Mouse (Mus musculus): ENCODE measurements around the gene Hoxa3. TPM values are rescaled to one million over a fixed set of nuclear protein-coding genes. Genes with fewer than 3 reads are reported as not detected.

Hoxa3 gene
- polyA plus RNA-seq, 1 experiment from 2014 or later: 0.52 TPM

DNA sequence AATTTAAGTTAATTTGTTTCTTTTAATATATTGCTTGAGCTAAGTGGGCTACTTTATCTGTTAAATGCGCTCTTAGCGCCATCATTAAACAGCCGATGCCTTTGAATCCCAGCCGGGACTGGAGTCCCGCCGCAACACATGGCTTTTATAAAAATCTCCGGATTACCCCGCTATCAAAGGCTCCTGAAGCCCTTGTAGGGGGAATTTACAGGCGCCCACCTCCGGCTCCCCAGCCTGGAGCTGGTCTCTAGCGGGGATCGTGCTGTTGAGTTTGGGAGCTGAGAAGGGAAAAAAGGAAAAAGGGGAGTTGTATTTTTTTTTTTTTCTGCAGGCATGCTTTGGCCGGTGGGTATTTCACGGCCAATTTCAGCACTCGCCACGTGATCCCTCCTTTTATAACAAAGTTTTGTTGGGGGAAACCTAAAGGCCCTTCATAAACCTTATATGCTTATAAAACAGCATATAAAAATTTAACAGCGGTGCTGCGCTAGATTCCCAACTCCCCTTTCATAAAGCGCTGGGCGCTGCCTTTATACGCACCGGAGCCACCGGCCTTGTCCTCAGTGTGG, 31.4 kb upstream of the Hoxa3 start:
- Histone ChIP-seq H3K27me3 (peaks cover 99% of the 10 kb centered on the region), H3K9me3 (no peaks in the 10 kb centered on the region), H3K4me1 (peaks cover 9% of the 10 kb centered on the region; the same call in 1 of the 2 replicates), H3K9ac (no peak overlapping the region), H3K36me3 (no peaks in the 10 kb centered on the region), H3K4me2 (no peak overlapping the region), H3K4me3 (no peak overlapping the region), H3K27ac (no peak overlapping the region)
- under 1% methylated on average over 23 of the region's 23 CpGs for WGBS
- no peak for ATAC-seq (ENCODE audit: insufficient number of reproducible peaks, insufficient read depth, low FRiP score, low TSS enrichment, low read depth)

DNA sequence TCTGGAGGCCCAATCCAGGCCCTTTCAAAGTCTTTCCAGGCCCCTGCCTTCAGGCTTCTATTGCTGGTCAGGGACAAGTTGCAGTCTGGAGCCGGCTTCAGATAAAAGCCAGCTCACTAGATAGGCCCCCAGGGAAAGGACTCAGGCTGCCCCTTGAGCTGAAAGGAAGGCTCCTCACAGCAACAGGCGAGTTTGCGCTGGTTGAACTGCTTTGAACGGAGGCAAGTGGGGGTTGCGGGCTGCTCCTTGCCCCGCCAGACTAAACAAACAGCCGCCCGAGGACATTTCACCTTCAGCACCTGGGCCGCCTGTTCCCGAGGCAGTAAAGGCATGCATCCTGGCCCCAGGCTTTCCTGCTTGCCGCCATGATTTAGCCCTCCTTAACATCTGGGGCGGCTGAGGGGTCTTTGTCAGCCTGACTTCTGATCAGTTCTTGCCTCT, 30.6 kb upstream of the Hoxa3 start:
- H3K4me2 ChIP-seq: no peak overlapping the region
- no peak for ATAC-seq (ENCODE audit: insufficient number of reproducible peaks, insufficient read depth, low FRiP score, low TSS enrichment, low read depth)
- peaks cover 98% of the 10 kb centered on the region for H3K27me3 ChIP-seq
- H3K4me3 ChIP-seq: no peak overlapping the region
- peaks cover 9% of the 10 kb centered on the region; the same call in 1 of the 2 replicates for H3K4me1 ChIP-seq
- H3K9me3 ChIP-seq: no peaks in the 10 kb centered on the region
- H3K27ac ChIP-seq: no peak overlapping the region
- H3K36me3 ChIP-seq: no peaks in the 10 kb centered on the region
- under 1% methylated on average over 12 of the region's 12 CpGs for WGBS
- no peak overlapping the region for H3K9ac ChIP-seq

DNA sequence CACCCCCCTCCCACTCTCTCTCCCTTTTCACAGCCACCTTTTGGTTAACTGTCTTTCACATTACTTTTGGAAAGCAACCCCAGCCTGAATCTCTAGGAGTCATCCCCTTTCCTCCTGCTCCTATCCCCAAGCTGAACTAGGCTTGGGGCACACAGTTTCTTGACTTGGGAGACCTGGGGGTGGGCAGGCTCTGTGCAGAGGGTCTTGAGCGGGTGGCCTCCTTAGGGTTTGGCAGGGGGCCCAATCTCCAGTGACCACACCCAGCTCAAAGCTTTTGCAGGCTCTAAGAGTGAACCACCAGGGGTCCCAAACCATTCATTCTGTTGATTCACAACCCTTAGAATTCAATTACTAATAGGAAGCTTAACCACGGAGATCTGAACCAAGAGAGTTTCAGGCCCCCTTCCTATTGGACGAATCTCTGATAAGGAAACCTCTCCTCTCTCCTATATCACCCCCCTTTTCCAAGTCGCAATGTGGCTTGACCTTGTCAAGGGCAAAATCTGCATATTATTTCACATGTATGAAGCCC, 29.7 kb upstream of the Hoxa3 start:
- Histone ChIP-seq H3K27ac (no peak overlapping the region), H3K4me3 (no peak overlapping the region), H3K27me3 (peaks cover 98% of the 10 kb centered on the region), H3K9ac (no peak overlapping the region), H3K4me1 (peaks cover 6% of the 10 kb centered on the region; the same call in 1 of the 2 replicates), H3K36me3 (no peaks in the 10 kb centered on the region), H3K4me2 (no peak overlapping the region), H3K9me3 (no peaks in the 10 kb centered on the region)
- ATAC-seq (ENCODE audit: insufficient number of reproducible peaks, insufficient read depth, low FRiP score, low TSS enrichment, low read depth): no peak
- WGBS: 2% methylated on average over 4 of the region's 4 CpGs

DNA sequence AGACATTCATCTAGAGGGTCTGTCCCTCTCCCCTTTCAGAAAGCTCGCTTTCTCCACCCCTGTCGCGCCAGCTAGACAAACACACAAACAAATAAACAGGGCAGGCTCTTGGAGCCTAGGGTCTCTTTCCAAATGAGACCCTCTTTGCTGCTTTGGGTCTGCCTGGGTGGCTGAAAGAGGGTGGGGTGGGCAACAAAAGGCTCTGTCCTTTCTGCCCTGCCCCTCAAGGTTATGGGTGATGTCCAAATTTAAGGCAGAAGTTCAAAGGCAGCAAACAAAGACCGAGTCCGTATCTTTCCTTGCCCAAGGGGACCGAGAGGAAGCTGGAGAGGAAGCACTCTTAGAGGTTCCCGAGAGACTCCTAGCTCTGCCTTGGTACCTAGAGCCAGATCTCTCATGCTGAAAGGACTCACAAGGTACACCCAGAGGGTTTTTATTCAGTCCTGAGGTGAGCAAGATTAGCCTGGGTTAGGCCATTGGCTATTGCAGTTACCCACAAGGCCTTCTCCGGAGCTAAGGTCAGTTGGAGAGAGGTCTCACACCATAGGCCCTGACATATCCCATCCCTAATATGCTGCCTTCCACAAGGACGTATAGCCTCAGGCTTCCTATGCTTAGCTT, 28.0 kb upstream of the Hoxa3 start:
- no peak overlapping the region for H3K4me2 ChIP-seq
- no peak overlapping the region for H3K4me3 ChIP-seq
- no peaks in the 10 kb centered on the region for H3K36me3 ChIP-seq
- H3K4me1 ChIP-seq: peaks cover 2% of the 10 kb centered on the region; the same call in 1 of the 2 replicates
- no peak overlapping the region for H3K27ac ChIP-seq
- H3K9ac ChIP-seq: no peak overlapping the region
- peaks cover 99% of the 10 kb centered on the region for H3K27me3 ChIP-seq
- ATAC-seq (ENCODE audit: insufficient number of reproducible peaks, insufficient read depth, low FRiP score, low TSS enrichment, low read depth): no peak
- no peaks in the 10 kb centered on the region for H3K9me3 ChIP-seq
- 1% methylated on average over 9 of the region's 9 CpGs for WGBS

DNA sequence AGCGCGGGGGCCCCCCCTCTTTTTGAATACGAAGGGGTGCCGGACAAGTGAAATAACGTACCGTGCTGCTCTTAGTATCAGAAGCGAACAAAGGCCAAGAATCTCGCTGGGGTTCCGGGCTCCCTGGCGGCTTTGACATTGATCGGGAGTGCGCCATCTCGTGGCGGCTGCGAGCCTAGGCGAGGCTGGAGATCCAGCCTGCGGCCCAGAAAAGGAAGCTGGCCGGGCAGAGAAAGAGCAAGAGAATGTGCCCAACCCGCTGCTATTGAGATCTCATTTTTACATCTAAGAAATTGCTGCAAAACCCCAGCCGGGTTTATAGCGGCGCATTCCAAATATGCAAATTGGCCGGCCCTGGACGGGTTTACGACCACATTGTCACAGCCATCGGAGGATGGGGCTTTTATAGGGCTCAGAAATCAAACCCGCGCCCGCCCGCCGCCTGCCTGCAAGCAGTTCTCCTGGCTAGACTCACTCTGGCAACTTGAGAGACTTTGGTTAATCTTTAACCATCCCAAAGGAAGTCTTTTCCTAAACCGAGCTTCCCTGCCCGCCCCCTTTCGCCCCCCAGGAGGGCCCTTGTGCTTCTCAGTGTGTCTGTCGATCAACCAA, 27.4 kb upstream of the Hoxa3 start, which contains the start of gene Hoxa10:
TSS of gene Hoxa10 (minus strand) at position 466 of the 612 bp plus-strand sequence.
- WGBS: 2% methylated on average over 35 of the region's 35 CpGs
- Histone ChIP-seq H3K9me3 (no peaks in the 10 kb centered on the region), H3K4me2 (peak within 1 kb of the TSS; percentile 36; the same call in 1 of the 2 replicates), H3K27me3 (peaks cover 99% of the 10 kb centered on the region), H3K36me3 (no peaks in the 10 kb centered on the region), H3K4me3 (peak within 1 kb of the TSS; percentile 20; the same call in 1 of the 2 replicates), H3K9ac (no peak within 1 kb of the TSS), H3K27ac (no peak within 1 kb of the TSS), H3K4me1 (no peaks in the 10 kb centered on the region; the same call in 1 of the 2 replicates)
- ATAC-seq (ENCODE audit: insufficient number of reproducible peaks, insufficient read depth, low FRiP score, low TSS enrichment, low read depth): no peak

DNA sequence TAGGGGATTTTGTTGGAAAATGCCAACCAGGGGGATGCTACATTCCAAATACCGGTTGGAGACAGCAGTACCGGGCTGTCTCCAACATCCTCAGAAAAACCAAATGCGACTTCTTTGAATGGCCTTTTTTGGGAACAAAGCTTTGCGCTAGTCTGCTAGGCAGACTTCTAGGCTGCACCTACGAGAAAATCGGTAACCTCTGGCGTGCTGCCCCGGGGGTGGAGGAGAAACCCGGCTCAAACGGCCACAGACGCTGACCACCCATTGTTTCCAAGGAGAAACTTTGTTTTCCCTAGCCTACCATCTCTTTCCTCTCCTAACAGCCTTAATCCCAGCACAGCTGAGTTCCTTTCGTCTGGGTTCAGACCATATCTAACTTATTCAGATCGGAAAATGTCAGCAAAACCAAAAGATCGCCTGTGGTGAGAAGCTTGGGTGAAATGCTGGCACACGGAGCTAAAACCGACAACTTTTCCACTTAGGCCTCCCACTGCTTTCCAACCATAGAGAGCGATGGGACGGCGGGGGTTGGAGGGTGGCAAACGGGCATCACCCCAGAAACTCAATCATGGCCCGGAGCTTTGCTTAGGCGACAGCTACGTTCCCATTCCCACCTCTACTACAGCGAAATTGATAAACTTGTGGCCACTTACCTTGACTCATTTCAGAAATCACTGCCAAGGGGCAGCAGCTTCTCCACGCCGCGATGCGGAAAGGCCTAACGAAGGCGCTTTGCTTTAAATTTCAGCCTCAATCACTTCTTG, 26.7 kb upstream of the Hoxa3 start:
- no peak overlapping the region for H3K27ac ChIP-seq
- H3K4me1 ChIP-seq: no peaks in the 10 kb centered on the region
- H3K27me3 ChIP-seq: peaks cover 99% of the 10 kb centered on the region

DNA sequence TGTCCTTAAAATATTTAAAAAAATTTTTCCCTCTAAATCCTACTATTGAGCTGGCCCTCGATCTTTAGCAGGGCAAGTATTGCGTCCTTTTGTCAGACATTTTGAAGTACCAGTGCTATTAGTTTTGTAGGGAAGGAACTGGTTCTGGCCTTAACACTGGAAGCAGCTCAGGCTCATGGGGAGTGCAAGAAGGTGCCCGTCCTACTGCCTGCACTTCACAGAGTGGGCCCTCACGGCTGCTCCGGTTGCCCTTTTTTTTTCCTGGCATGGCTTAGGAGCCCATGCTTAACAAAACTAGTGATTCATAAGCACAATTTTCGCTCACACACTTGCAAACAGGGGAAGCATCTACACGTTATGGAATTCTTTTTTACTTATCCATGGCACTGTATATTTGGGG, 25.8 kb upstream of the Hoxa3 start:
- 1% methylated on average over 7 of the region's 7 CpGs for WGBS
- peaks cover 99% of the 10 kb centered on the region for H3K27me3 ChIP-seq
- H3K4me3 ChIP-seq: no peak overlapping the region
- H3K9me3 ChIP-seq: no peaks in the 10 kb centered on the region
- ATAC-seq (ENCODE audit: insufficient number of reproducible peaks, insufficient read depth, low FRiP score, low TSS enrichment, low read depth): no peak
- H3K4me1 ChIP-seq: 0 out of 2 replicates have a peak, but pooled peaks cover 7% of the 10 kb centered on the region
- no peaks in the 10 kb centered on the region for H3K36me3 ChIP-seq
- no peak overlapping the region for H3K27ac ChIP-seq
- H3K4me2 ChIP-seq: no peak overlapping the region
- no peak overlapping the region for H3K9ac ChIP-seq

More for the DNA sequence above, 26.7 kb upstream of the Hoxa3 start:
- no peaks in the 10 kb centered on the region for H3K9me3 ChIP-seq
- ATAC-seq (ENCODE audit: insufficient number of reproducible peaks, insufficient read depth, low FRiP score, low TSS enrichment, low read depth): no peak
- peak overlapping the region; percentile 36; the same call in 1 of the 2 replicates for H3K4me2 ChIP-seq
- no peak overlapping the region for H3K9ac ChIP-seq
- WGBS: 1% methylated on average over 30 of the region's 30 CpGs
- H3K36me3 ChIP-seq: no peaks in the 10 kb centered on the region
- H3K4me3 ChIP-seq: peak overlapping the region; percentile 20; the same call in 1 of the 2 replicates

DNA sequence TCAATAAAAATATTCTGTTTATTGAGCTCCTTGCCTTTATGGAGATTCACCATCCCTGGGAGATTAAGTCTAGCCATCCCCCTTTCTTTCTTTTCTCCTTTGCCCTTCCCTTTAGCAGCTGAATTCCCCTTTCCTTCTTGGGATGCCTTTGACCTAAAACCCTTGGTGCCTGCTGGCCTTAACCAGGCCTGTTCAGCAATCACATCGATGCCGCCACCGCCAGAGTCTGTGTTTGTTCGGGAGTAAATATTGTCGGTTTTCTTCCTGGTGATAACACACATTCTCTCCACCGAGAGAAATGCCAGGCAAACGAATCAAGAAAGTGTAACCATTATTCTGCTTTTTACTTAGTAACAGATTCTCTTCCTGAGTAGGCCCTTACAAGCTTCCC, 25.0 kb upstream of the Hoxa3 start:
- no peak overlapping the region for H3K27ac ChIP-seq
- 3% methylated on average over 7 of the region's 7 CpGs for WGBS
- no peaks in the 10 kb centered on the region for H3K36me3 ChIP-seq
- H3K27me3 ChIP-seq: peaks cover 99% of the 10 kb centered on the region
- H3K4me1 ChIP-seq: 0 out of 2 replicates have a peak, but pooled peaks cover 8% of the 10 kb centered on the region
- H3K4me3 ChIP-seq: no peak overlapping the region
- no peak for ATAC-seq (ENCODE audit: insufficient number of reproducible peaks, insufficient read depth, low FRiP score, low TSS enrichment, low read depth)
- H3K4me2 ChIP-seq: no peak overlapping the region
- H3K9me3 ChIP-seq: no peaks in the 10 kb centered on the region
- no peak overlapping the region for H3K9ac ChIP-seq

DNA sequence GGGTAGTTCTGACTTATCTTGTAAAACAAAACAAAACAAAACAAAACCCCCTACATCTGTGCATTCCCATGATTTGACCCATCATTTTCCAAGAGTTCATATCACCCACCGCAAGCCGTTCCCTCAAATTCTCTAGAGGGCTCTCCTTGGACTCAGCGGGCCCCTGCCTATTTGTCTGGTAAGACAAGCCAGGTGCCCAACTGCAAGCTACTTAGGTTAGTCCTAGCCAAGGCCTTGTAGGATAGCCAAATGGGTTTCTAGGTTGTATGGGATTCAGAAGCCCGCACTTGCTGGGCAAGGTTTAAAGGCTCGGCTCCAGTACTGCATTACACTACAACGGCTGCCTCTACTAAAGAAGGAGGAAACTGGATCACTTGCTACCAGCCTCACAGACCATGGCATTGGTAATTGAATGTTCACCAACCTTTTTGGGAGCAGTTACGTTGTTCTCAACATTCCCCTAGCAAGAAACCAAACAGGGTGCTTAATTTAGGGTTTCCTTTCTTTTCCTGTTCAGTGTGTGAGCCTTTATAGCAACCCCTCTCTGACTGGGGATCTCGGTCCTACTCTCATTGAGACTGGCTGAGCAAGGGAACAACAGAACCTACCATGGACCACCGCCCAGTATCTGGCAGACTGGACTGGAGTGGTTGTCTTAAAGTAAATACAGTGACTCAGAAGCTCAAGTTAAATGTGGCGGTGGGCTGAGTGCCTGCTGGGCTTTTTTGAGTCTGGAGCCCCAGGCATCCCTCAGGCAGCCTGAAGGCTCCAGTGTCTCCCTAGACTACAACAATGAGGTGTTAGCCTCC, 24.4 kb upstream of the Hoxa3 start:
- no peak overlapping the region for H3K4me3 ChIP-seq
- no peak overlapping the region for H3K27ac ChIP-seq
- ATAC-seq (ENCODE audit: insufficient number of reproducible peaks, insufficient read depth, low FRiP score, low TSS enrichment, low read depth): no peak
- H3K4me1 ChIP-seq: 0 out of 2 replicates have a peak, but pooled peaks cover 8% of the 10 kb centered on the region
- no peak overlapping the region for H3K4me2 ChIP-seq
- no peaks in the 10 kb centered on the region for H3K9me3 ChIP-seq
- 11% methylated on average over 10 of the region's 10 CpGs for WGBS
- H3K27me3 ChIP-seq: peaks cover 99% of the 10 kb centered on the region
- no peaks in the 10 kb centered on the region for H3K36me3 ChIP-seq
- no peak overlapping the region for H3K9ac ChIP-seq

DNA sequence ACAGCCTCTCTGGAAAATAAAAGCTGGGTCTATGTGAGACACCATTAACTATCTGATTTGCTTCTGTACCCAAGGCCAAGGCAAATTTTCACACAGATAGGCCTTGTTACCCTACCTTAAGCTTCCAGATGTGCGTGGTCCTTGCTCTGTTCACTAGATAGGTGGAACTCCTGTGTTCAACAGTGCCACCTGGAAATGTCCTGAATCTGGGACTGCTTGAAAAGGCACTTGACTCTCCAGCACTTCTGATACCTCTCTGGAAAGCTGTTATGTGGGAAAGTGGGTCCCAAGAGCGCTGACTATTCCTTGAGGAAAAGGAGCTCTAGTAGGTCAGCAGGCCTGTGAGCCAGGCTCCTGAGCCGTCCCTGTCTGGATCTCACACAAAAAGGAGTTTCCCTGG, 23.7 kb upstream of the Hoxa3 start:
- WGBS: 10% methylated on average over 3 of the region's 3 CpGs
- Histone ChIP-seq H3K27ac (no peak overlapping the region), H3K36me3 (no peaks in the 10 kb centered on the region), H3K4me2 (no peak overlapping the region), H3K4me3 (no peak overlapping the region), H3K9ac (no peak overlapping the region), H3K9me3 (no peaks in the 10 kb centered on the region), H3K4me1 (0 out of 2 replicates have a peak, but pooled peaks cover 8% of the 10 kb centered on the region), H3K27me3 (peaks cover 99% of the 10 kb centered on the region)
- no peak for ATAC-seq (ENCODE audit: insufficient number of reproducible peaks, insufficient read depth, low FRiP score, low TSS enrichment, low read depth)
